Mouse (Mus musculus) frontal cortex, postnatal 10 days (tissue): ENCODE results near the gene Tkt.
"Not testable (repeated sequence)": the region's sequence is repeated elsewhere in the genome, so short reads cannot be mapped to it uniquely, and the experiment has no call there.

Experiments
- DNase-seq, 2 experiments: peaks; one replicate each; pipeline ENCODE4 v3.0.0; 2022; ENCODE audit warnings: low spot score in 2 of 2, mixed read lengths in 1 of 2

Gene Tkt

DNA sequence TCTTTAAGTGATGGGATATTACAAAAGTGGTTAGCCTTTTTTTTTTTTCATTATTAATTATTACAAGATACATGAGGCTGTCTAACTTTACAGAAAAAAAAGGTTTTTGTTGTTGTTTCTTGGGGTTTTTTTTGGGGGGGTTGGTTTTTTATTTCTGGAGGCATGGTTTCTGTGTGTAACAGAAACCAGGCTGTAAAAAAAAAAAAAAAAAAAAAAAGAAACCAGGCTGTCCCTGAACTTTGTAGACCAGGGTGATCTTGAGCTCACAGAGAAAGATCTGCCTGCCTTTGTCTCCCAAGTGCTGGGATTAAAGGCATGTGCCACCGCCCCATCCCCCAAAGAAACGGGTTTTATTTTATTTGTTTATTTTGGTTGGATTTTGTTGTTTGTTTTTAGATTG, 3.8 kb downstream of the Tkt start:
- no peak for DNase-seq

DNA sequence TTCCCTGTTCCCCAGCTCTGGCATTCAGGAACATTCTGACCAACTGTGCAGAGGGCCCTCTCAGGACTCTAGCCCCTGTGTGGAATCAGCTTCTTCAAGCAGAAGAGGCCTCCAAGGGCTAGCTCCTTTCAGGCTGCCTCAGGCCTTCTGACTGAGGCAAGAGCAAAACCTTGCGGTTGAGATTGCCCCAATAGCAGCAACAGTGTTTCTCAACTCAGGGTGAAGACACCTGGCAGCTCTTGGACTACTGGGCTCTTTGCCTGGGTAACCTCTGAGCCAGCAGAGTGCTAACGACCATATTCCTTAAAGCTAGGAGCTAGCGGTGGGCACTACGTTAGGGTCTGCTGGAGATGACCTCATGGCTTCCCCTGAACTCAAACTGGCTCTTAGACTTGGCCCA, 5.0 kb downstream of the Tkt start:
- no peak for DNase-seq

DNA sequence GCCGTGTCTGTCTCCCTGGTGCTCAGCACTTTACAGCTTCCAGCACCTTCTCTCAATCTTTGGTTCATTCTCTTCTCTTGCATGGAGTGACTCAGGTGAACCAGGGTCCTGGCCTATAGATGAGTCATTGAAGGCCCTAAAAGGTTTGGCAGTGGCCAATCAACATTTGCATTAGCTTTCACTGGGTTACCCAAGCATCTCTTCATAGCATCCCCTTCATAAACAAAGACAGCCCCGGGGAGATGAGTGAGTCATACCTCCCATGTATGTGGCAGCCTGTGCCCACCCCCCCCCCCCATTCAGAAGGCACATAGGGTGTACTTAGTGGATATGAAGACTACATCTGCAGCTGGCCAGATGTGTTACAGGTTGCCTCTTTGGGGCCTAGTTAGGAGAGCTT, 8.5 kb downstream of the Tkt start:
- DNase-seq = no peak

DNA sequence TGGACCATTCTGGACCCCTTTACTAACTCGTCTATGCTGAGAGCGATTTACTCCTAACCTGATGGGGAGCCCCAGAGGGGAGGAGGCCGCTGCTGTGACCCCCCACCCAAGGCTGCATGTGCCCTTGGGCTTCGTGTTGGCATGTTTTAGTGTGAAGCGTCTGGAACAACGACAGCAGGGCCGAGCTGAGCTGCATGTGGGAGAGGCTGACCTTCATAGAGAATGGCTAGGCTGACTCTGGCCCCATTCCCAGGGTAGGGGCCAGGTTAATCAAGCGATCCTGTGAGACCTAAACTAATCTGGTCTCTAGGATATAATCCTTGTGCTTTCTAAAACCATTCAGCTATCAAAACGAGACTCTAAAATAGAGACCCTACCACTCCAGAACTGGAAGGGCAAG, 9.6 kb downstream of the Tkt start:
- no peak for DNase-seq

DNA sequence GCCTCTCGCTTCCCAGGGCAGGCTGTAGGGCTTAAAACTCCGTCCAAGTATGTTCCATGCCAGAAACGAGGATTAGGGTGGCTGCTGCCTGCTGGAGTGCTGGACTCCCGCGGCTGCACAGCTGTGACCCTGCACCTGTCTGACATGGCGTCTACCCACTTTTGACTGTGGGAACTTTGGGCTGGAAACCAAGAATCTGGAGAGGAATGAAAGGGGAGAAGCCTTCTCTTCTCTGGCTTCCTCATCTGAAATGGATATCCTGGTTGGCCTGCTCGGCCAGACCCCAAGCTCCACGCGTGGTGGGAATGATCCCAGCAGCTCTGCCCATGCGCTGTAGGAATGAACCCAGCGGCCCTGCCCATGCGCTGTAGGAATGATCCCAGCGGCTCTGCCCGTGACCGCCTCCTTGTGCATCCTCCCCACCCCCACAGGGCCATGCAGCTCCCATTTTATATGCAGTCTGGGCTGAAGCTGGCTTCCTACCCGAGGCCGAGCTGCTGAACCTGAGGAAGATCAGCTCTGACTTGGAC, 11.2 kb downstream of the Tkt start:
- no peak for DNase-seq

DNA sequence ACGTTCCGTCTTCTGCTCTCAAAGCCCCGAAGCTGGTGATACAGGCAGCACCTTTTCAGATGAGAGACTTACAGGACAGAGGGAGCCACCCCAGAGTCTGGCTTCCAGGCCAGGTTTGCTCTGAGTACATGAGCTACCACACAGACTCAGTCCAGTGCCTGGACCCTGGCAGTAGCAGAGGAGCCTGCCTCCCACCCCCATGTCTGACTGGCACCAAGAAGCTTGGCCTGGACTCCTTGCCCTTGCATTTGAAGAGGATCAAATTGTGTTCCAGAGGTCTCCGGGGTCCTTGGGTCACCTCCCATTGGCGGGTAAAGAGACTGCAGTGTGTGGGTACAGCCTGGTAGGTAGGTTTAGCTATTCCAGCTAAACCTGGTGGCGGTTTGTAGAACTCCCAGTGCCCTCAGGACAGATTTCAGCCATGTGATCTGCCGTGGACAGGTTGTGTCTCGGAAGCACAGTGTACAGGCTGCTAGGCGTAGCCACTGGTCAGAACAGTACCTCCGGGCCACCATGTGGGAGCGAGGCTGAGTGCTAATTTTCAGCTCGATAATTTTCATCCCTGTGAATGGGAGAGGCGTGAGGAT, 12.7 kb downstream of the Tkt start:
- no peak for DNase-seq

DNA sequence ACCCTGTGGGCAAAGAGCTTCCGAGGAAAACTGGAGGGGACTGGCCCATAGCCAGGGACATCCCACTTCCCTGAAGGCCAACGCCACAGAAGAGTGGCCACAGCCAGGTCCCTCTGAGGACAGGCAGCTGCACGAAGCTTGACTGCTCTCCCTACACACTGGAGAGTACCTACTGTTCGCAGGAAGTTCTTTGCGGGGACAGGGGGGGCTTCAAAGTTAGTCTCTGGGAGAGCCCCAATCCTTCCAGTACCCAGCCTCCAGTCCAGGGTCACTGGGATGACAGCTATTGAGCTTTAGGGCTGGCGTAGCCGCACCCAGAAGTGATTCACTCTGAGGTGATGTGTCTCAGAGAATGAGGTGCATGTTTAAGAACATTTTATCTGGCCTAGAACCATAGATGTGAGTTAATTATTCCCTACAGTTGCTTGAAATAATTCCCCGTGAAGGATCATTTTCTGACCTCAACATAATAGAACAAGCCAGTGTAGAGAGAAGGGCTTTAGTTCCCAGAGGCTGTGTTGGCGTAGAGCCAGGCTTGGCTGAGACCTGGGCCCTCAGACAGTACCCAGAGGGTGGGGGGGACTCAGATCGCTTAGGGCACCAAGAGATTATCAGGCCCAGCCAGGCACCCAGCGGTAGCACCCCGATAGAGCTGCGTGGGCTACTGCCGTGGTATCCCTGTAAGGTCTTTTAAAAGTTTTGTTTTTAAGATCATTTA, 13.5 kb downstream of the Tkt start:
- DNase-seq = no peak

DNA sequence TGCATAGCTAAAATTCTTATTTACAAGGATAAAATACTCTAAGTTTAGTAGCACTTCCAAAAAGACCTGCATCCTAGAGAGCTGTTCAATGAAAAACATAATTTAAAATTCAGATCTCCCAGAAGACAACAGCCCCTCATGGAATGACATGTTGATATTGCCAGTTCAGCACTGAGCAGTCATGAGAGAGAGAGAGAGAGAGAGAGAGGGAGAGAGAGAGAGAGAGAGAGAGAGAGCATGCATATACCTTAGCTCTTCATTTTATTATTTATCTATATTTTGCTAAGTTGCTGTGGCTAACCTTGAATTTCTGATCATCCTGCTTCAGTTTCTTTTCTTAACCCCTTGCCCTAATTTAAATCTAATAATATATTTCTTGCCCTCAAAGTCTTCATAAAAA, 14.2 kb downstream of the Tkt start:
- DNase-seq = no peak

DNA sequence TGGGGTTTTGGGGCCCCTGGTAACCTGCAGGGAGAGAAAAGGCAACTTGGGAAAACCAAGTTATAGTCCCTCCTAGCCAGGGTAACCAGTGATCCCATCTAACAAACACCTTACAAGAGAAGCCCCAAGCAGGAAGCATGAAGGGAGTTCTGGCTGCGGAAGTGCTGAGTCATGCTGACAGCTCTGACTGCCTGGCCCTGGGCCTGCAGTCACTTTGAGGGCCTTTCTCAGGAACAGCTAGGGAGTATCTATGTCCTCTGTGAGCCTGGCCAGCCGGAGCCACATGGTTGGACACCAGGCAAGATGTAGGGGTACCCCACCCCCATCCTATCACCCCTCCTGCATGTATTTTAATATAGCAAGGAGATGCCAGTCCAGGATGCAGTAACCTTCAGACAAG, 16.3 kb downstream of the Tkt start:
- DNase-seq = no peak

DNA sequence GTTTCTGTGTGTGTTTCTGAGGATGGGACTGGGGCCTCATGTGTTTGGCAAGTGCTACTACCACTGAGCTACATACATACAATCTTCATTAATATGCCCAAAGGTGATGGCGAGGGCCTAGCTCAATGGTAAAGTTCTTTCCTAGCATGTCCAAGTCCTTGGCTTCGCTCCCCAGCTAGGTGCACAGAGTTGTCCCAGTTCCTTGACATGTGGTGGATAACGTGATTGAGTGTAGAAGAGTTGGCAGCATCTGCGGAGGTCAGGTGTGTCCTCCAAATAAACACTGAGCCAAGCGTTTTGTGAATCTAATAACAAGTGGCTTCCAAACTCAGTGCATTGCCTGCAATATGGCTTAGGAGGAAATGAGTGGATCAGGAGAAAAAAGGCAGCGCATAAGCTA, 18.2 kb downstream of the Tkt start:
- no peak for DNase-seq

DNA sequence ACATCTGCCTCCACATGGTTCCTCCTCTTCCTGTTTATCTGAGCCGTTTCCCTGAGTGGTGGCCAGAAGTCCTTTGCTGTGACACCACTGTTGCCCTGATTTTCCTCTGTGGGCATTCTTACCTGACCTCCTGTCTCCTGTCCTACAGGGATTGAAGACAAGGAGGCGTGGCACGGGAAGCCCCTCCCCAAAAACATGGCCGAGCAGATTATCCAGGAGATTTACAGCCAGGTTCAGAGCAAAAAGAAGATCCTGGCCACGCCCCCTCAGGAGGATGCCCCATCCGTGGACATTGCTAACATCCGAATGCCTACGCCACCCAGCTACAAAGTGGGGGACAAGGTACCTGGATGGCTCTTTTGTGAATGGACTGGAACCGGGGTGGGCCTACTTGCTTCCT, 19.9 kb downstream of the Tkt start:
- DNase-seq = no peak

DNA sequence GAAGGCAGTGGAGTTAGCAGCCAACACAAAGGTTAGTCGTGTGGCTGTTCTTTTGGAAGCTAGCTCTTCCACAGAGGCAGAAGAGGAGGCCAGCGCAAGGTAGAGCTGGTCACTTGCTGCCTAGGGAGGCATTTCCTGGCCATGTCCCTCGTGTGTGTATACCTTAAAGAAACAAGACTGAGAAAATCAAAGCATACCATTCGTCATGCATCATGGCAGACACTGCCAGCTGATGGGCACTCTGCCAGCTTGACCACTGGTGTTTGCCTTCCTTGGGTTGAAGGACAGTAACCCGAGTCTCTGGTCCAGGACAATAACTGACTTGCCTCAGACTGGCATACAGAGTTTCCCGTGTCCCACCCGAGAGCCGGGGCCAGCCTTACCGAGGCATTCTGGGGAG, 22.1 kb downstream of the Tkt start:
- DNase-seq = no peak

DNA sequence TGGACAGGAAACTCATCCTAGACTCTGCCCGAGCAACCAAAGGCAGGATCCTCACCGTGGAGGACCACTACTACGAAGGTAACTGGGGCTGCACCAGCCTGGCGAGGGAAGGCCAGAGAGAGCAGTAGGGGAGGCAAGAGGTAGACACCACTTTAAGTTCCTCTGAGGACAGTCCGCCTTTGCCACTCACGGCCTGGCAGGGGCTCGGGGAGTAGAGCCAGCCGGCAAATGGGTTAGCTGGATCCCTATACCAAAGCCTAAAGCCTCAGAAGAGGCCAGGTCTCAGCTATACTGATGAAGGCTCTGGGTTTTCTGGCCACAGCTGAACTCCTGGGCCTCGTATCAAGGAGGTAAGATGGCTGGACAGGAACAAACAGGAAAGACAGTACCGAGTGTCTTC, 24.1 kb downstream of the Tkt start:
- DNase-seq = no peak

DNA sequence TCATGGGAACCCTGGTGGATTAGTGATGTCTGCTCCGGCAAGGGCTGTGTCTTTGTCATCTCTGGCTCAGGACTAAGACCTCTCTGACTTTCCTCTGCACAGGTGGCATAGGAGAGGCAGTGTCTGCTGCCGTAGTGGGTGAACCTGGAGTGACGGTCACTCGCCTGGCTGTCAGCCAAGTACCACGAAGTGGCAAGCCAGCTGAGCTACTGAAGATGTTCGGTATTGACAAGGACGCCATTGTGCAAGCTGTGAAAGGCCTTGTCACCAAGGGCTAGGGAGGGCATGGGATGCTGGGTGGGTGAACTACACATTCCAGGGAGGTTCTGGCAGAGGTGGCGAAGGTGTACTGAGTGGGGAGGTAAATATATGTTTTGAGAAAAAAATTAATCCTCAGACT, 25.1 kb downstream of the Tkt start:
- DNase-seq = no peak

DNA sequence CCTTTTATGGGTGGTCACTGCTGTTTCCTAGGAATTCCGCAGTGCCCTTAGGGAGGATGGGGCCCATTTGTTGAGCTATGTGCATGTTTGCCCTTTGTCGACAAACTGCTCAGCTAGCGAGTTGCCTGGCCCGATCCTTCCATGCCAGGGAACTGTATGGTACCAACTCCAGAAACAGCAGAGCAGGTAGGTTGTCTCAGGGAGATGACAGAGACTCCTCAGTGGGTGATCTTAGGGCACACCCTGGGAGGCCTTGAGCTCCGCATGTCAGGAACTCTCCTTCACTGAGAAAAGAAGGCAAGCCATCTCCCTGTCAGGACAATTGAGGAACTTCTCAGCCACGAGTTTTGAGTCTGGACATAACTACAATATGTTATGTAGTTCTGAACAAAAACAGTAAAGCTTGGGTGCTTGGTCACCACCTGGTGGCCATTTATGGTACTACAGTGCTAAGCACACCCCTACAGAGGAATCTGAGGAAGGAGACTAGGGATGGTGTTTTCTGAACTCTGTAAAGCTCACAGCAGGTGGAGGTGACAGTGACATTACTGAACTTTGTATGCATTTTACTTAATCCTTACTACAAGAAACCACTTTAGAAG, 25.9 kb downstream of the Tkt start:
- DNase-seq = peak in 1 of 2 experiments; percentile 74

DNA sequence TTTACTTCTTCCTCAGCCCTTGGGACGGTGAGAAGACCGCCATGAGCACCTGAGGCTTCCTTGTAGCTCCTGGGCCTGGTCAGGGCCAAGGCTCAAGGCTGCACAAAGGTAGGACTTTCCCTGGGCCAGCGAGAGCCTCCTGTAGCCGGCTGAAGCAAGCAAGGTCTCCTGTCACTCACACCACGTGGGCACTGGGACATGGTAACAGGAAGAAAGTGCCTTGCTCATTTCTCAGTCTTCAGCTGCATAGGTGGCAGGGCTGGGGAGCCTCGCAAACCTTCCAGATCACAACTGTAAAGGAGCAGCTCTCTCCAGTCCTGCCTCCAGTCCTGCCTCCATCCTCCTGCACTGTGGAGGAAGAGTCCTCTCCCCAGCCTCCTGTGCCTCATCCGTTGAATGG, 27.6 kb downstream of the Tkt start:
- DNase-seq = no peak

DNA sequence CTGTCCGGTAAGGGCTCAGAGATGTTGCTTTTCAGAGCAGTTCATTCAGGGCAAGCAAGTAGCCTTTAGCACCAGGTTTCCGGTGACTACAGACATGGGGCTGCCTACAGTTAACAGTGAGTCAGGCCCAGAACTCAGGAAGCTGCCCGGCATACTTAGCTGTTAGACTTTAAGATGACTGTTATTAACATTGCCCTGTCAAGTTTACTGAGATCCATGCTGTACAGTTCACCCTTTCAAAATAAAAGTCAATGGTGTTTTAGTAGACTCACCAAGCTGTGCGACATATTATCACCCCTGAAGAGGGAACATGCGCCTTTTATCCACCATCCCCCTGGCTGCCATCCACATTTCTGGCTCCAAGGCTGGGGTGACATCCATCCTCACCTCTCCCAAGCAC, 28.1 kb downstream of the Tkt start:
- no peak for DNase-seq

DNA sequence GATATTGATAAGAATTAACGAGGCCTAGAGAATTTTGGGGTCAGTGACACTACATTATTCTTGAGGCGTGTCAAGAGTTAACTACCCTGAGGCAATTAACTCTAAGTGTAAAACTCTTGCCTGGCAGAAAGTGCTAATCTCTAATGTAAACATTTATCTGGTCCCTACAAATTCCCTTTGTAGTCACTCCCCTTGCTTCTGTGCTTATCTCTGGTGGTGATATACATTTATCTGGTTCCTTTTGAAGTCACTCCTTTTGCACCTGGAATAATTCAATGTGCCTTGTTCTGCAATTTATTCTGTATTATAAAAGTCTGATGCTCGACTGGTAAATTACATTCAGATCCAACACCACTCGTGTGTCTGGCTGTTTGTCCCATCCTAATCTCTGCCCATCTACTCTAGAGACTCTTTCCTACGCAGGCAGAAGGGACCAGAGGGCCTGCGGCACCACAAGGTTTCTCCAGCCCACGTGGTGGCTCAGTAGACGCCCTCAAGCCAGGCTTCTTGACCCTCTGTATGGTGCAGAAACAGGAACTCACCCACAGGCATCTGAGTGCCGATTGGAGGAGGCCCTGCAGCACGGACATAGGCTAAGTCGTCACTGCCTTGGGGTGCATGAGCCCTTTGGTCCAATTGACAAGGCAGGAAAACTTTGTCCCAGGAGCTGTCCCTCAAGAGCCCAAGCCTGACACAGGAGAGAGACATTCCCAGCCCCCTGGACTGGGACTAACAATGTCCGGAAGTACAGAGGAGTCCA, 29.3 kb downstream of the Tkt start:
- not testable (repeated sequence) for DNase-seq

DNA sequence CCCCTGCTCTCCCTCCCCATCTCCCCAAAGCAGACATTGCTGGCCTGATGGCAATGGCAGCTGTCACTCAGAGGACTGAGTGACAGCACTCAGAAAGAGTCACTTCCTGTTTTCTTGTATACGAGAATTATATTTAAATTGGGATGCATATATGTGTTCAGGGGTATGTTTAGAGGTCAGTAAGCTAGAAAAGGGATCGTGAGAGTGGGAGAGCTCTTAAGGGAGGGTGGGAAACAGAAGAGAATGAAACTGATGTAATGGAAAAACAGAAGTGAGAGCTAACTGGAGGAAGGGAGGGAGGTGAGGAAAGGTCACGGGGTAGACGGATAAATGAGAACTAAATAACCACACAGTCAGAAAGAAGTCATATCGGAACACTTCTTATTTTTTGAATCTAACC, 31.0 kb downstream of the Tkt start:
- no peak for DNase-seq

DNA sequence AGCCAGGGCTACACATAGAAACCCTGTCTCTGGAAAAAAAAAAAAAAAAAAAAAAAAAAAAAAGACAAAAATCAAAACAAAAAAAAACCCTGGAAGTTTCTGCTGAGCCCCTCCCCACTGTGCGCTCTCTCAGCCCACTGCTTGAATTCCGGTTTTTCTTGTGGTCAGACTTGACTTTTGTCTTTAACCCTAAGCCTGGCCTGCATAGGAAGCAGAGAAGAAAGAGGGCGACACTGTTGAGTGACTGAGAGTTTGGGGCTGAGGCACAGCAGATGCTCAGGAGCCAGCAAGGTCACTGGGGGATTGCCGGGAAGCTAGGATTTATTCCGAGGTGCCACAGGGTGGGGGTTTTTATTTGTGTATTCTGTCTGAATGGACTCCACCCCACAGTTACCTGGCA, 31.7 kb downstream of the Tkt start:
- no peak for DNase-seq

DNA sequence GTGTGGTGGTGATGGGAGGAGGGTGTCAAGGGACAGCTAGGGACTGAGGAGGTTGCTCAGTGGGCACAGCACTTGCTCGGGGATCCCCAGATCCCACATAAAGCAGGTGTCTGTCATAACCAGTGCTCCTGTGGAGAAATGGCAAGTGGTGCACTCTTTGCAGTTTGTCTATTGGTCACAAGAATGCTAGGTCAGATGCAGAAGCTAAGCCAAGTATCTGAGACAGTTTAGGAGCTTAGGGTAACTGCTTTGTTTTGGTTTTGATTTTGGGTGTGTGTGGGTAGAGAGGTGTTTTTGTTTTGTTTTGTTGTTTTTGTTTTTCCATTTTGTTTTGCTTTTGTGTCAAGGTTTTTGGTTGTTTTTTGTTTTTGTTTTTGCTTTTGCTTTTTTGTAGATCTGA, 33.1 kb downstream of the Tkt start:
- no peak for DNase-seq

DNA sequence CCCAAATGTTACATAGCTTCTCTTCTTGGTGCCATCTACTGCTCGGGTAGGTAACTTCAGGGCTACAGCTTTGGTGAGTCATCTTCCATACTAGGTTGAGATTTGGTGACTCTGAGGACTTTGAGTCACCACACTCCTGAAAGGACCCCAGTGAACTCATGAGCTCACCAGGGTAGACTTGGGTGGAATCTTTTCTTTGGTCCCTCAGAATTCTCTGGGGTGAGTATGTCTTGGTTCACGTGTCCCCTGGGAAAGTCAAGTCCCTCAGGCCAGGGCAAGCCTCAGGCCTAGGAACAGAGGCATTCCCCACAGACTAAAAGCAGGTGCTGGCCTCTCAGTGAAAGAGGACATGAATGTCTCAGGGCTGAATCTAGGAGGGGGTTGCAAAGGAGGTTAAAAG, 35.9 kb downstream of the Tkt start:
- DNase-seq = no peak
